In the genomic region with DNA sequence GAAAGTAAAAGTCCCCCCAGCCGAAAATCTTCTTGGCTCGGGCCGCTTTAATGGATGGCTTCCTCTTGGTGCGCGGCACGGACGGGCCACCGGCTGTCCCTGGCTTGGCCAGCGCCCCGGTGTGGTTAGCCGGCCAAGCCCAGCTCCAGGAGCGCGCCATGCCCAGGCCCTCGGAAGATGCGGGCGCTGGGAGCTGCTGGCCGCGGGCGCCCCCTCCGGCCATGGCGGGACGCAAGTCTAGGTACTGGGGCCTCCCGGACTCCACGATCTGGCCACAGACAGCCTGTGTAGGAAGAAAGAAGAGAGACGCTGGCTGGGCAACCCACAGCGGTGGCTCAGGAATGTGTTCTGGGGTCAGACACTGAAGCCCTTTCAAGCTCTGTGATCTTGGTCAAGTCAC, we compare ENCODE assay signal across 7 mouse cellular contexts. TPM values are rescaled to one million over a fixed set of nuclear protein-coding genes. Genes with fewer than 3 reads are reported as not detected.
DNase-seq lines count a peak whose midpoint lies in the region; ATAC-seq and TF ChIP-seq lines count a peak whose summit lies in the region.

No protein-coding gene starts in this region.

- H3K4me2 ChIP-seq in embryonic facial prominence, embryonic 13.5 days, result peak overlapping the region; percentile 53
- H3K4me2 ChIP-seq in limb, embryonic 12.5 days, result peak overlapping the region; percentile 50
- H3K4me2 ChIP-seq in midbrain, embryonic 13.5 days (replicated peaks), result peak overlapping the region; percentile 78

- WGBS in embryonic facial prominence, embryonic 13.5 days, result under 1% methylated on average over 26 of the region's 26 CpGs
- under 1% methylated on average over 26 of the region's 26 CpGs for WGBS in hindbrain, embryonic 10.5 days
- under 1% methylated on average over 26 of the region's 26 CpGs for WGBS in limb, embryonic 12.5 days
- WGBS in midbrain, embryonic 13.5 days, result under 1% methylated on average over 26 of the region's 26 CpGs

- H3K9me3 ChIP-seq in E14TG2a.4 (ENCODE audit: low read length), result no peaks in the 10 kb centered on the region
- H3K9me3 ChIP-seq in embryonic facial prominence, embryonic 13.5 days, result no peaks in the 10 kb centered on the region
- no peaks in the 10 kb centered on the region for H3K9me3 ChIP-seq in hindbrain, embryonic 10.5 days
- no peaks in the 10 kb centered on the region for H3K9me3 ChIP-seq in limb, embryonic 12.5 days
- no peaks in the 10 kb centered on the region for H3K9me3 ChIP-seq in midbrain, embryonic 13.5 days

- 0 out of 2 replicates have a peak, but pooled peaks have one; percentile 10 for ATAC-seq in embryonic facial prominence, embryonic 13.5 days (ENCODE audit: insufficient number of reproducible peaks, insufficient read depth, low FRiP score, low TSS enrichment, low read depth)
- ATAC-seq in limb, embryonic 12.5 days (ENCODE audit: insufficient number of reproducible peaks, insufficient read depth, low FRiP score, low TSS enrichment, low read depth), result no peak
- ATAC-seq in midbrain, embryonic 13.5 days, result no peak

- peak; percentile 56 to 65 for DNase-seq in adrenal gland, adult 18-20 months (ENCODE audit: low spot score in 2 of 2)
- DNase-seq in hindbrain, embryonic 10.5 days (ENCODE audit: low spot score), result peak; percentile 78
- DNase-seq in T-cell, adult 2 months (ENCODE audit: low spot score), result no peak

- no peak overlapping the region for H3K27ac ChIP-seq in embryonic facial prominence, embryonic 13.5 days
- peak overlapping the region; percentile 72 for H3K27ac ChIP-seq in hindbrain, embryonic 10.5 days
- H3K27ac ChIP-seq in limb, embryonic 12.5 days, result no peak overlapping the region
- peak overlapping the region; percentile 83 for H3K27ac ChIP-seq in midbrain, embryonic 13.5 days

- H3K27me3 ChIP-seq in E14TG2a.4 (ENCODE audit: insufficient read depth, low read length), result peaks cover 82% of the 10 kb centered on the region
- H3K27me3 ChIP-seq in embryonic facial prominence, embryonic 13.5 days, result peaks cover 86% of the 10 kb centered on the region
- peaks cover 92% of the 10 kb centered on the region for H3K27me3 ChIP-seq in hindbrain, embryonic 10.5 days (ENCODE audit: insufficient read depth, poor library complexity, severe bottlenecking)
- peaks cover 88% of the 10 kb centered on the region for H3K27me3 ChIP-seq in limb, embryonic 12.5 days
- H3K27me3 ChIP-seq in midbrain, embryonic 13.5 days, result peaks cover 81% of the 10 kb centered on the region

- peak overlapping the region; percentile 54 for H3K9ac ChIP-seq in embryonic facial prominence, embryonic 13.5 days
- H3K9ac ChIP-seq in limb, embryonic 12.5 days (replicated peaks), result peak overlapping the region; percentile 44; the same call in 1 of the 2 replicates
- H3K9ac ChIP-seq in midbrain, embryonic 13.5 days (replicated peaks), result peak overlapping the region; percentile 54; the same call in 1 of the 2 replicates

- TF ChIP-seq CTCF in E14TG2a.4 (conservative IDR thresholded peaks at IDR 0.05; ENCODE audit: low read length), result no peak

- H3K4me1 ChIP-seq in E14TG2a.4 (replicated peaks; ENCODE audit: low read depth, low read length), result peaks cover 90% of the 10 kb centered on the region
- peaks cover 48% of the 10 kb centered on the region for H3K4me1 ChIP-seq in embryonic facial prominence, embryonic 13.5 days
- H3K4me1 ChIP-seq in hindbrain, embryonic 10.5 days (replicated peaks), result peaks cover 81% of the 10 kb centered on the region
- H3K4me1 ChIP-seq in limb, embryonic 12.5 days (replicated peaks), result peaks cover 80% of the 10 kb centered on the region
- H3K4me1 ChIP-seq in midbrain, embryonic 13.5 days (replicated peaks), result peaks cover 82% of the 10 kb centered on the region

- H3K4me3 ChIP-seq in E14TG2a.4 (replicated peaks; ENCODE audit: low read length), result peak overlapping the region; percentile 69
- peak overlapping the region; percentile 33 for H3K4me3 ChIP-seq in embryonic facial prominence, embryonic 13.5 days
- peak overlapping the region; percentile 41 for H3K4me3 ChIP-seq in hindbrain, embryonic 10.5 days
- H3K4me3 ChIP-seq in limb, embryonic 12.5 days (replicated peaks), result peak overlapping the region; percentile 31
- H3K4me3 ChIP-seq in midbrain, embryonic 13.5 days (replicated peaks), result peak overlapping the region; percentile 21

- no peaks in the 10 kb centered on the region for H3K36me3 ChIP-seq in E14TG2a.4 (ENCODE audit: insufficient read depth, low read length)
- H3K36me3 ChIP-seq in embryonic facial prominence, embryonic 13.5 days, result no peaks in the 10 kb centered on the region
- H3K36me3 ChIP-seq in hindbrain, embryonic 10.5 days, result no peaks in the 10 kb centered on the region
- no peaks in the 10 kb centered on the region for H3K36me3 ChIP-seq in limb, embryonic 12.5 days
- H3K36me3 ChIP-seq in midbrain, embryonic 13.5 days, result no peaks in the 10 kb centered on the region

RNA-seq across cellular contexts. Expression of gene Shmt2, which starts 4.4 kb away (rescaled TPM):
- total RNA-seq in adrenal gland, adult 18-20 months (2021), result 10 to 100 TPM; 38.6 to 46.5 TPM
- 81.7 and 92.3 TPM in 2 replicates for polyA plus RNA-seq in embryonic facial prominence, embryonic 13.5 days (2015; fragmentation: Nextera tagmentation; extraction: Ambion mirVana)
- 103 and 118 TPM in 2 replicates for polyA plus RNA-seq in hindbrain, embryonic 10.5 days (2016; fragmentation: Nextera tagmentation; extraction: Ambion mirVana)
- polyA plus RNA-seq in limb, embryonic 12.5 days (2016; fragmentation: Nextera tagmentation; extraction: Ambion mirVana), result 96.8 and 98.1 TPM in 2 replicates
- polyA plus RNA-seq in midbrain, embryonic 13.5 days (2015; fragmentation: Nextera tagmentation; extraction: Ambion mirVana), result 54.3 and 56.2 TPM in 2 replicates

RNA-seq across cellular contexts. Expression of gene Nxph4, which starts 7.7 kb away (rescaled TPM):
- total RNA-seq in adrenal gland, adult 18-20 months (2021), result 10 to 100 TPM in 1 of 2 experiments, 1 to 10 TPM in 1; 6.9 to 12.6 TPM
- 3.0 and 3.9 TPM in 2 replicates for polyA plus RNA-seq in embryonic facial prominence, embryonic 13.5 days (2015; fragmentation: Nextera tagmentation; extraction: Ambion mirVana)
- 23.1 and 70.9 TPM in 2 replicates for polyA plus RNA-seq in hindbrain, embryonic 10.5 days (2016; fragmentation: Nextera tagmentation; extraction: Ambion mirVana)
- 4.2 and 6.3 TPM in 2 replicates for polyA plus RNA-seq in limb, embryonic 12.5 days (2016; fragmentation: Nextera tagmentation; extraction: Ambion mirVana)
- 78.8 and 83.9 TPM in 2 replicates for polyA plus RNA-seq in midbrain, embryonic 13.5 days (2015; fragmentation: Nextera tagmentation; extraction: Ambion mirVana)

RNA-seq across cellular contexts. Expression of gene Ndufa4l2, which starts 11.9 kb away (rescaled TPM):
- total RNA-seq in adrenal gland, adult 18-20 months (2021), result 10 to 100 TPM; 36.0 to 55.3 TPM
- polyA plus RNA-seq in embryonic facial prominence, embryonic 13.5 days (2015; fragmentation: Nextera tagmentation; extraction: Ambion mirVana), result 20.0 and 32.7 TPM in 2 replicates
- 8.1 and 10.5 TPM in 2 replicates for polyA plus RNA-seq in hindbrain, embryonic 10.5 days (2016; fragmentation: Nextera tagmentation; extraction: Ambion mirVana)
- polyA plus RNA-seq in limb, embryonic 12.5 days (2016; fragmentation: Nextera tagmentation; extraction: Ambion mirVana), result 0.60 and 1.6 TPM in 2 replicates
- 11.5 and 13.8 TPM in 2 replicates for polyA plus RNA-seq in midbrain, embryonic 13.5 days (2015; fragmentation: Nextera tagmentation; extraction: Ambion mirVana)

RNA-seq across cellular contexts. Expression of gene Stac3, which starts 25.2 kb away (rescaled TPM):
- 1 to 10 TPM; 1.1 to 1.9 TPM for total RNA-seq in adrenal gland, adult 18-20 months (2021)
- 2.0 and 3.2 TPM in 2 replicates for polyA plus RNA-seq in embryonic facial prominence, embryonic 13.5 days (2015; fragmentation: Nextera tagmentation; extraction: Ambion mirVana)
- 0.72 and 1.5 TPM in 2 replicates for polyA plus RNA-seq in hindbrain, embryonic 10.5 days (2016; fragmentation: Nextera tagmentation; extraction: Ambion mirVana)
- polyA plus RNA-seq in limb, embryonic 12.5 days (2016; fragmentation: Nextera tagmentation; extraction: Ambion mirVana), result 11.5 and 11.7 TPM in 2 replicates
- 1.6 and 2.3 TPM in 2 replicates for polyA plus RNA-seq in midbrain, embryonic 13.5 days (2015; fragmentation: Nextera tagmentation; extraction: Ambion mirVana)

Comparison
In these comparisons a context has a peak if more than half of its experiments do, and no peak if none do; other contexts are left out.
1. H3K27ac ChIP-seq: peak in hindbrain, embryonic 10.5 days (single experiment) and midbrain, embryonic 13.5 days (single experiment); none in embryonic facial prominence, embryonic 13.5 days (single experiment) and limb, embryonic 12.5 days (single experiment).
2. Peak in every context shown above with its lines, with median percentiles within 50 percentile points of each other: H3K4me3 ChIP-seq, H3K4me2 ChIP-seq and H3K9ac ChIP-seq.